Mouse (Mus musculus): Measurements from ENCODE around the gene Sh2b1.
A peak's percentile ranks its signal among the peaks of the same experiment; 100 is the strongest.

Sh2b1 gene

GRCm38 (mm10) chr7:126474486-126474955 is 703 bp downstream of the Sh2b1 start:
- DNase-seq (ENCODE audit: low read depth), result peak; percentile 47

- DNase-seq (ENCODE audit: low read depth), result peak; percentile 34
Observed at GRCm38 (mm10) chr7:126473470-126474086, 1.6 kb downstream of the Sh2b1 start.

- no peak for DNase-seq (ENCODE audit: low read depth)
Observed at GRCm38 (mm10) chr7:126472713-126473112, 2.5 kb downstream of the Sh2b1 start.

- peak; percentile 89 for DNase-seq (ENCODE audit: low read depth)
Observed at GRCm38 (mm10) chr7:126472306-126472705, 2.9 kb downstream of the Sh2b1 start.

- DNase-seq (ENCODE audit: low read depth), result peak; percentile 66
Observed at GRCm38 (mm10) chr7:126471853-126472252, 3.4 kb downstream of the Sh2b1 start.

GRCm38 (mm10) chr7:126471361-126471760 is 3.9 kb downstream of the Sh2b1 start:
- peak; percentile 64 for DNase-seq (ENCODE audit: low read depth)

- peak; percentile 93 for DNase-seq (ENCODE audit: low read depth)
Observed at GRCm38 (mm10) chr7:126470077-126470476, 5.1 kb downstream of the Sh2b1 start.

GRCm38 (mm10) chr7:126467834-126468627 is 7.2 kb downstream of the Sh2b1 start:
- DNase-seq (ENCODE audit: low read depth), result no peak

- peak; percentile 82 for DNase-seq (ENCODE audit: low read depth)
Observed at GRCm38 (mm10) chr7:126467271-126467670, 8.0 kb downstream of the Sh2b1 start.

GRCm38 (mm10) chr7:126466707-126467106 is 8.5 kb downstream of the Sh2b1 start:
- DNase-seq (ENCODE audit: low read depth), result no peak

- no peak for DNase-seq (ENCODE audit: low read depth)
Observed at GRCm38 (mm10) chr7:126466116-126466515, 9.1 kb downstream of the Sh2b1 start.

GRCm38 (mm10) chr7:126465246-126466030 is 9.8 kb downstream of the Sh2b1 start:
- DNase-seq (ENCODE audit: low read depth), result no peak

- DNase-seq (ENCODE audit: low read depth), result no peak
Observed at GRCm38 (mm10) chr7:126464836-126465235, 10.4 kb downstream of the Sh2b1 start.

GRCm38 (mm10) chr7:126464121-126464520 is 11.1 kb downstream of the Sh2b1 start:
- DNase-seq (ENCODE audit: low read depth), result peak; percentile 56

- no peak for DNase-seq (ENCODE audit: low read depth)
Observed at GRCm38 (mm10) chr7:126463547-126463946, 11.7 kb downstream of the Sh2b1 start.

GRCm38 (mm10) chr7:126463004-126463403 is 12.2 kb downstream of the Sh2b1 start, which contains the start of gene Atp2a1:
Gene Atp2a1 (minus strand): TSS chr7:126463108.
- DNase-seq (ENCODE audit: low read depth), result no peak

- DNase-seq (ENCODE audit: low read depth), result no peak
Observed at GRCm38 (mm10) chr7:126461626-126462025, 13.6 kb downstream of the Sh2b1 start.

- DNase-seq (ENCODE audit: low read depth), result no peak
Observed at GRCm38 (mm10) chr7:126460623-126461399, 14.4 kb downstream of the Sh2b1 start.

GRCm38 (mm10) chr7:126458844-126459618 is 16.2 kb downstream of the Sh2b1 start:
- DNase-seq (ENCODE audit: low read depth), result no peak

- DNase-seq (ENCODE audit: low read depth), result no peak
Observed at GRCm38 (mm10) chr7:126458225-126458624, 17.0 kb downstream of the Sh2b1 start.

Data from induced T-regulatory cell, adult 2 months (primary cell).